In the genomic region with DNA sequence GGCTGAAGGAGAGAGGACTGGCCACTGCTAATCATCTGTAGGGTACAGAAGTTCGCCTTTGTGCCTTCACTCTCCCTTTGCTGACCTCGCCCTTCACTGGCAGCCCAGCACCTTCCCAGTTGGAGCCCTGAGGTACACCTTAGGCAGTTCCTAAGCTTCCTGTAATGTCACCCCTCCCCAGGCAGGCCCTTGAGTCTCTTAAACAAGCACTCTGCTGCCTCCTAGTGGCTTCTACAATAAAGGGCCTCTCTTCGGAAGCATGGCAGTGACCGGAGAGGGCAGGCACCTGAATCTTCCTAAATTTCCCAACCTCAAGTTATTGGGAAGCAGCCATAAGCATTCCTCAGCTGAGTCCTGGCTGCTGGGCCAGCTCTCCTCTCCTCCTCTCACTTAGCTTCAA, we compare ENCODE assay signal across 8 mouse cellular contexts. TPM values are rescaled to one million over a fixed set of nuclear protein-coding genes. Genes with fewer than 3 reads are reported as not detected.
DNase-seq lines count a peak whose midpoint lies in the region; ATAC-seq lines count a peak whose summit lies in the region.

No protein-coding gene starts in this region.

- ATAC-seq in cerebellum, adult (ENCODE audit: insufficient number of reproducible peaks, low FRiP score, low TSS enrichment): peak; percentile 70; the same call in 1 of the 2 replicates
- ATAC-seq in forebrain, embryonic 14.5 days: peak; percentile 42; the same call in 1 of the 2 replicates
- peak; percentile 23; the same call in 1 of the 2 replicates for ATAC-seq in hindbrain, embryonic 15.5 days (ENCODE audit: low FRiP score, low read depth)

- H3K36me3 ChIP-seq in forebrain, embryonic 14.5 days (ENCODE audit: control insufficient read depth, insufficient read depth, low read length): no peaks in the 10 kb centered on the region
- no peaks in the 10 kb centered on the region for H3K36me3 ChIP-seq in hindbrain, embryonic 15.5 days
- H3K36me3 ChIP-seq in megakaryocyte, embryonic 14.5 days (replicated peaks; ENCODE audit: low read length): no peaks in the 10 kb centered on the region
- H3K36me3 ChIP-seq in splenic B cell, adult 2 months (ENCODE audit: control insufficient read depth, insufficient read depth, low read length, poor library complexity, severe bottlenecking): no peaks in the 10 kb centered on the region

- no peak overlapping the region for H3K27ac ChIP-seq in forebrain, embryonic 14.5 days (ENCODE audit: low read depth, low read length)
- no peak overlapping the region for H3K27ac ChIP-seq in hindbrain, embryonic 15.5 days (replicated peaks)

- peak; percentile 75 for DNase-seq in right cerebral cortex, adult 18-20 months
- DNase-seq in right cerebral cortex, postnatal 25 days: no peak
- peak; percentile 91 for DNase-seq in forebrain, embryonic 14.5 days (ENCODE audit: low spot score)
- peak; percentile 65 to 70 for DNase-seq in left cerebral cortex, adult 18-20 months (ENCODE audit: low spot score in 2 of 2)
- peak; percentile 85 for DNase-seq in splenic B cell, adult 2 months (ENCODE audit: low read depth, low spot score)

- no peaks in the 10 kb centered on the region for H3K27me3 ChIP-seq in forebrain, embryonic 14.5 days (replicated peaks; ENCODE audit: control insufficient read depth, insufficient read depth, low read length)
- no peaks in the 10 kb centered on the region for H3K27me3 ChIP-seq in hindbrain, embryonic 15.5 days
- peaks cover 8% of the 10 kb centered on the region for H3K27me3 ChIP-seq in megakaryocyte, embryonic 14.5 days (replicated peaks)
- no peaks in the 10 kb centered on the region for H3K27me3 ChIP-seq in splenic B cell, adult 2 months (ENCODE audit: control insufficient read depth, insufficient read depth, low read length, poor library complexity, severe bottlenecking)

- 21% methylated on average over 4 of the region's 4 CpGs for WGBS in forebrain, embryonic 14.5 days
- WGBS in hindbrain, embryonic 15.5 days: 27% methylated on average over 4 of the region's 4 CpGs

- H3K4me1 ChIP-seq in forebrain, embryonic 14.5 days (ENCODE audit: control insufficient read depth, insufficient read depth, low read length): no peaks in the 10 kb centered on the region
- 0 out of 2 replicates have a peak, but pooled peaks cover 2% of the 10 kb centered on the region for H3K4me1 ChIP-seq in hindbrain, embryonic 15.5 days (replicated peaks)
- H3K4me1 ChIP-seq in megakaryocyte, embryonic 14.5 days: peaks cover 15% of the 10 kb centered on the region

- no peak overlapping the region for H3K4me3 ChIP-seq in forebrain, embryonic 14.5 days (ENCODE audit: low read depth, low read length)
- H3K4me3 ChIP-seq in hindbrain, embryonic 15.5 days: no peak overlapping the region
- H3K4me3 ChIP-seq in megakaryocyte, embryonic 14.5 days (replicated peaks): peak overlapping the region; percentile 73

- no peak overlapping the region for H3K4me2 ChIP-seq in forebrain, embryonic 14.5 days (ENCODE audit: low read length)
- no peak overlapping the region for H3K4me2 ChIP-seq in hindbrain, embryonic 15.5 days

- H3K9me3 ChIP-seq in forebrain, embryonic 14.5 days (replicated peaks; ENCODE audit: control insufficient read depth, low read length): no peaks in the 10 kb centered on the region
- no peaks in the 10 kb centered on the region for H3K9me3 ChIP-seq in hindbrain, embryonic 15.5 days
- no peaks in the 10 kb centered on the region for H3K9me3 ChIP-seq in megakaryocyte, embryonic 14.5 days

- H3K9ac ChIP-seq in forebrain, embryonic 14.5 days (ENCODE audit: low read length): no peak overlapping the region
- H3K9ac ChIP-seq in hindbrain, embryonic 15.5 days: no peak overlapping the region

RNA-seq across cellular contexts. Expression of a gene that starts 13.9 kb away (rescaled TPM):
- polyA plus RNA-seq in forebrain, embryonic 14.5 days (2014; fragmentation: Nextera tagmentation; extraction: Ambion mirVana): 241 and 247 TPM in 2 replicates
- 203 and 209 TPM in 2 replicates for polyA plus RNA-seq in hindbrain, embryonic 15.5 days (2015; fragmentation: Nextera tagmentation; extraction: Ambion mirVana)
- 10 to 100 TPM; 82.3 to 83.1 TPM for total RNA-seq in left cerebral cortex, adult 18-20 months (2021)
- polyA plus RNA-seq in megakaryocyte, embryonic 14.5 days (2012; ENCODE audit: insufficient read depth, low replicate concordance): 24.2 and 57.0 TPM in 2 replicates

RNA-seq across cellular contexts. Expression of a gene that starts 29.2 kb away (rescaled TPM):
- polyA plus RNA-seq in forebrain, embryonic 14.5 days (2014; fragmentation: Nextera tagmentation; extraction: Ambion mirVana): 57.2 and 81.8 TPM in 2 replicates
- 108 and 114 TPM in 2 replicates for polyA plus RNA-seq in hindbrain, embryonic 15.5 days (2015; fragmentation: Nextera tagmentation; extraction: Ambion mirVana)
- total RNA-seq in left cerebral cortex, adult 18-20 months (2021): 100 to 1,000 TPM in 1 of 2 experiments, 10 to 100 TPM in 1; 93.7 to 100 TPM
- 14.7 and 16.8 TPM in 2 replicates for polyA plus RNA-seq in megakaryocyte, embryonic 14.5 days (2012; ENCODE audit: insufficient read depth, low replicate concordance)

RNA-seq across cellular contexts. Expression of a gene that starts 30.0 kb away (rescaled TPM):
- 0.11 and 0.52 TPM in 2 replicates for polyA plus RNA-seq in forebrain, embryonic 14.5 days (2014; fragmentation: Nextera tagmentation; extraction: Ambion mirVana)
- 0.55 and 0.86 TPM in 2 replicates for polyA plus RNA-seq in hindbrain, embryonic 15.5 days (2015; fragmentation: Nextera tagmentation; extraction: Ambion mirVana)
- 1 to 10 TPM; 1.5 to 1.8 TPM for total RNA-seq in left cerebral cortex, adult 18-20 months (2021)
- polyA plus RNA-seq in megakaryocyte, embryonic 14.5 days (2012; ENCODE audit: insufficient read depth, low replicate concordance): not detected in 2 replicates

RNA-seq across cellular contexts. Expression of a gene that starts 41.0 kb away (rescaled TPM):
- polyA plus RNA-seq in forebrain, embryonic 14.5 days (2014; fragmentation: Nextera tagmentation; extraction: Ambion mirVana): 3.3 and 3.6 TPM in 2 replicates
- polyA plus RNA-seq in hindbrain, embryonic 15.5 days (2015; fragmentation: Nextera tagmentation; extraction: Ambion mirVana): 0.81 and 1.5 TPM in 2 replicates
- total RNA-seq in left cerebral cortex, adult 18-20 months (2021): 100 to 1,000 TPM; 160 to 178 TPM
- polyA plus RNA-seq in megakaryocyte, embryonic 14.5 days (2012; ENCODE audit: insufficient read depth, low replicate concordance): not detected in 2 replicates
